Mouse (Mus musculus) liver, adult 2 months (tissue): Measurements from ENCODE around the gene Atp6v0c. TPM values are rescaled to one million over a fixed set of nuclear protein-coding genes. Genes with fewer than 3 reads are reported as not detected.

Experiments used
- DNase-seq: peaks from one replicate; pipeline ENCODE4 v3.0.0-alpha.2; 2011; ENCODE audit warnings: low read depth, low spot score; ENCODE audit errors: extremely low read depth
- H3K27ac ChIP-seq: fragments of 200-500 bp; replicated peaks from 2 replicates; pipeline ENCODE4 v1.5.1; 2012; ENCODE audit warnings: low read depth, mild to moderate bottlenecking, control low read depth, inconsistent platforms, low read length; ENCODE audit not compliant: insufficient read depth
- H3K27me3 ChIP-seq: fragments of 200-500 bp; 2 replicates; pipeline ENCODE4 v1.6.1; 2012; ENCODE audit warnings: mild to moderate bottlenecking, moderate library complexity, low read length, inconsistent platforms; ENCODE audit not compliant: control insufficient read depth, insufficient read depth
- H3K36me3 ChIP-seq: fragments of 200-500 bp; 2 replicates; pipeline ENCODE4 v1.6.1; 2012; ENCODE audit warnings: low read length, inconsistent platforms; ENCODE audit not compliant: control insufficient read depth, insufficient read depth
- H3K4me1 ChIP-seq: fragments of 200-500 bp; 2 replicates; pipeline ENCODE4 v1.6.1; 2011; ENCODE audit warnings: low read length; ENCODE audit not compliant: control insufficient read depth, insufficient read depth
- H3K4me3 ChIP-seq: fragments of 200-500 bp; 2 replicates; pipeline ENCODE4 v1.5.1; 2011; ENCODE audit warnings: low read depth, mild to moderate bottlenecking, control low read depth, low read length, moderate library complexity; ENCODE audit not compliant: insufficient read depth
- H3K79me2 ChIP-seq: fragments of 200-500 bp; 2 replicates; pipeline ENCODE4 v1.6.1; 2012; ENCODE audit warnings: inconsistent platforms, mild to moderate bottlenecking, low read length, moderate library complexity; ENCODE audit not compliant: control insufficient read depth, insufficient read depth
- H3K9ac ChIP-seq: fragments of 200-500 bp; 2 replicates; pipeline ENCODE4 v1.6.1; 2012; ENCODE audit warnings: low read depth, mild to moderate bottlenecking, control low read depth, inconsistent platforms, low read length
- CTCF ChIP-seq: fragments of 200-500 bp; IDR thresholded peaks from 2 replicates; pipeline ENCODE4 v1.5.1; 2011; ENCODE audit warnings: low read depth, low read length, control low read depth
- POLR2A ChIP-seq: fragments of 200-500 bp; IDR thresholded peaks from 2 replicates; pipeline ENCODE4 v1.6.1; 2011; ENCODE audit warnings: low read length, control low read depth; ENCODE audit not compliant: insufficient read depth; ENCODE audit errors: extremely low read depth
- WGBS: fragments of 180-500 bp; shearing (Covaris S2); methylation state at CpG from one replicate; pipeline ENCODE4 v1.1.7; 2018; 5-methylcytosine and 5-hydroxymethylcytosine counted together
- polyA plus RNA-seq: library from polyadenylated mRNA; depleted of rRNA; stranded (reverse); fragments of >200 nt; gene quantifications from 2 replicates; pipeline ENCODE4 v1.2.3, GENCODE M21; 2012
- total RNA-seq: library from RNA; depleted of rRNA; stranded (reverse); fragments of >200 nt; gene quantifications from 2 replicates; pipeline ENCODE4 v1.2.3, GENCODE M21; 2014

Gene Atp6v0c
- total and polyA plus RNA-seq, 2 experiments, result 40.0 to 644 TPM

DNA sequence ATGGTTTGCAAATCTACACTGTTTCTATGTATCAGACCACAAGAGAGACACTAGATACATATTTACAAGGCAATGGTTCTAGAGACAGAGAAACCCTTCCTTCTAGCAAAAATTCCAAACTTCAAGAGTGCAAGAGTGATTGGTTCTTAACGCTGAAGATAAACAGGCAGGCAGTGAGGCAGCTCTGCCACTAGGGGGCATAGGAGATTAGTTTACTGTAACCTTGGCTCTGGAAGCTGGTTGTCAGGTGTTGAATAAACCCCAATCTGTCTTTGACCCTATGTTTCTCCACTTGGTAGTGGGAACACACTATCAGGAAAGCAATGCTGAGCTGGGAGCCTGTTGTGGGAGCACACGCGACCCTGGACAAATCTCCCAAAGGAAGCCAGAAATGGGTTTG, 3.9 kb upstream of the Atp6v0c start:
- WGBS, result 5% methylated on average over 3 of the region's 3 CpGs
- no peak overlapping the region for H3K9ac ChIP-seq
- H3K4me3 ChIP-seq, result no peak overlapping the region
- peaks cover 5% of the 10 kb centered on the region for H3K4me1 ChIP-seq
- TF ChIP-seq CTCF (peak; percentile 73), POLR2A (no peak)
- no peak overlapping the region for H3K27ac ChIP-seq
- 0 out of 2 replicates have a peak, but pooled peaks cover under 1% of the 10 kb centered on the region for H3K36me3 ChIP-seq
- H3K27me3 ChIP-seq, result no peaks in the 10 kb centered on the region
- DNase-seq, result peak; percentile 69
- H3K79me2 ChIP-seq, result peaks cover 7% of the 10 kb centered on the region

DNA sequence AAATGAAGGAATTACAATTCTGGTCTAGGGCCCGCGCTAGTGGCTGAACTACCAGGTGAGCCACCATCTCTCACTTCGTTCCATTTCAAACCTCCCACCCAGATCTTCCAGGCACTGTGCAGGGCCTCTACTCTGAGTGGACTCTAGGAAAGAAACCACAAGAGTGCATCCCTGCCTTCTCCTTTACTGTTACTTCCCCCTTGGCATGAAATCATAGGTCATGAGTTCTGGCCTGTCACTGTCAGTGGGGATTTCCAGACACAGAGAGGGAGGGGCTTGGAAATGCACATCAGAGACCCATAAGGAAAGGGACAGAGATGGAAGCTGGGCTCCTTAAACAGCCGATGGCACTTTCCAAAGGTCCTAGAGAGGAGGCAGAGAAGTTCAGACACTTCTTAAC, 2.2 kb upstream of the Atp6v0c start:
- peaks cover 12% of the 10 kb centered on the region for H3K4me1 ChIP-seq
- H3K4me3 ChIP-seq, result no peak overlapping the region
- TF ChIP-seq POLR2A, result no peak
- no peak for TF ChIP-seq CTCF
- DNase-seq, result no peak
- peaks cover 5% of the 10 kb centered on the region; the same call in 1 of the 2 replicates for H3K36me3 ChIP-seq
- peaks cover 14% of the 10 kb centered on the region for H3K79me2 ChIP-seq
- 81% methylated on average over 4 of the region's 4 CpGs for WGBS
- H3K27me3 ChIP-seq, result no peaks in the 10 kb centered on the region
- no peak overlapping the region for H3K9ac ChIP-seq
- H3K27ac ChIP-seq, result peak overlapping the region; percentile 25

DNA sequence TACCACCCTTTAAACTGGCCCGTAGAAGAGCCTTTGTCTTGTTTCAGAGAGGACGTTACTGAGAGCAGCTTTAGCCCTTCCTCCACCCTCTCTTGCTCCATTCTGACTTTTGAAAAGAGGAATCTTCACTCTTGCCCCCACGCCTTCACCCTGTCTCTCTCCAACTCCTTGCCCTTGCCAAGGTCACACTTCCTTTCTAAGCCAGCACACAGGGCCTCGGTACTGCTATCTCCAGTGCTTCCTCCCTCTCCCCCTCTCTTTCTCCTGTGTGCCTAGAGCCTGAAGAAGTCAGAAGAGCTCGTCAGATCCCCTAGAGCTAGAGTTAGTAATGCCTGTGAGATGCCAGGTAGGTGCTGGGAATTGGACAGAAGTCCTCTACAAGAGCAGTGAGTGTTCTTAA, 1.2 kb upstream of the Atp6v0c start:
- TF ChIP-seq POLR2A, result no peak
- no peak for TF ChIP-seq CTCF
- WGBS, result 83% methylated on average over 5 of the region's 5 CpGs
- peaks cover 8% of the 10 kb centered on the region; the same call in 1 of the 2 replicates for H3K36me3 ChIP-seq
- no peaks in the 10 kb centered on the region for H3K27me3 ChIP-seq
- H3K79me2 ChIP-seq, result peaks cover 14% of the 10 kb centered on the region
- no peak for DNase-seq
- H3K27ac ChIP-seq, result peak overlapping the region; percentile 34
- no peak overlapping the region for H3K9ac ChIP-seq
- H3K4me3 ChIP-seq, result no peak overlapping the region
- H3K4me1 ChIP-seq, result peaks cover 14% of the 10 kb centered on the region

DNA sequence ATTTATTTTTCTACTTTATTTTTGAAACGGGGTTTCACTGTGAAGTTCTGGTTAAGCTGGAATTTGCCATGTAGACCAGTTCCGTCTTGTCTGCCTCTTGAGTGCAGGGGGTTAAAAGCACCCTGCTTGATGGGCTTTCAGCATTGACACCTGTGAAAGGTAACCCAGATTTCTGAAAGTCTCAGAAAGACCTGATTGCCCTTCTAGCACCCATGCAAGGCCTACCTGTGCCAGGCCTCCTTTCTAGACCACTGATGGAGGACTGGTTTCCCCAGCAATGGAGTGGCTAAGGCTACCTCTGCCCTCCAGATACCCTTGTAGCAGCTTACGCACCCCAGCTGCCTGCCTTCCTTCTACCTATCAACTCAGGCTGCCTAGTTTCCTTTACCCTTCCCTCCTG, 623 bp upstream of the Atp6v0c start:
- TF ChIP-seq CTCF (no peak), POLR2A (no peak)
- Histone ChIP-seq H3K4me1 (peaks cover 14% of the 10 kb centered on the region), H3K79me2 (peaks cover 14% of the 10 kb centered on the region), H3K27me3 (no peaks in the 10 kb centered on the region), H3K9ac (peak overlapping the region; percentile 76; the same call in 1 of the 2 replicates), H3K27ac (peak overlapping the region; percentile 54), H3K36me3 (peaks cover 8% of the 10 kb centered on the region; the same call in 1 of the 2 replicates), H3K4me3 (no peak overlapping the region)
- no peak for DNase-seq
- WGBS, result 51% methylated on average over 3 of the region's 3 CpGs

DNA sequence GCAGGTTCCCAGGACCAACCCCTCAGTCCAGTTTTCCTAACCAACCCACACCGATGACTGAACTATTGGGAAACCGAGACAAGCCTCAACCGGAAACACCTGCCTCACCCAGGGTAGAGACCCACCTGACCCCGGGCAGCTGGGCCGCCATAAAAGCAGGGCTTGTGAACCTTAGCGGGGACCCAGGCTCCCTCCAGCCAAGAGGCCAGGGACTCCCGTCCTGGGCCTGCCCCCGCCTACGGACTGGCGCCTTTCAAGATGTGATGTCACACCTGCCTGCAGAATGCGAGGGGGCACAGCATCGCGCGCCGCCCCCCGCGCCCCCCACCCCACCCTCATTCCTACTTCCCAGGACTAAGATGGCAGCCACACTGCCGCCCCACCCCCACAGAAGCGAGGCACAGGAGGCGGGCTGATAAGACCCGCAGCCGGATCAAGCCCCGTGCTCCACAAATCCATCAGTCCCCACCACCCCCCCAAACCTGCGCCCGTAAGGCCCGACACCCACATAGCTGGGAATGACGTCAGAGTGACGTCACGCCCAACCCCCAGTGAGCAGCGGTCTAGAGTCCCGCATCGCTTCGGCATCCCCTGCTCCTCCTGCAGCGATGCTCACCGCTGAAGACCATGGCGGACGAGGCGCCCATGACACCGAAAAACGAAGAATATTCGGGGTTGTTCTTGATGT, 768 bp downstream of the Atp6v0c start:
- DNase-seq, result no peak
- H3K4me1 ChIP-seq, result peaks cover 17% of the 10 kb centered on the region
- peak overlapping the region; percentile 87 for H3K9ac ChIP-seq
- H3K79me2 ChIP-seq, result peaks cover 14% of the 10 kb centered on the region
- under 1% methylated on average over 41 of the region's 41 CpGs for WGBS
- peak overlapping the region; percentile 95 for H3K27ac ChIP-seq
- no peaks in the 10 kb centered on the region for H3K27me3 ChIP-seq
- H3K36me3 ChIP-seq, result peaks cover 8% of the 10 kb centered on the region; the same call in 1 of the 2 replicates
- TF ChIP-seq POLR2A, result no peak
- no peak for TF ChIP-seq CTCF
- H3K4me3 ChIP-seq, result peak overlapping the region; percentile 72
